Mouse (Mus musculus) T-cell, adult 2 months (primary cell): ENCODE results near the gene Ptprk.

Source experiments
- DNase-seq: peaks from one replicate; pipeline ENCODE4 v3.0.0; 2022; ENCODE audit warnings: low spot score

The Ptprk gene

DNA sequence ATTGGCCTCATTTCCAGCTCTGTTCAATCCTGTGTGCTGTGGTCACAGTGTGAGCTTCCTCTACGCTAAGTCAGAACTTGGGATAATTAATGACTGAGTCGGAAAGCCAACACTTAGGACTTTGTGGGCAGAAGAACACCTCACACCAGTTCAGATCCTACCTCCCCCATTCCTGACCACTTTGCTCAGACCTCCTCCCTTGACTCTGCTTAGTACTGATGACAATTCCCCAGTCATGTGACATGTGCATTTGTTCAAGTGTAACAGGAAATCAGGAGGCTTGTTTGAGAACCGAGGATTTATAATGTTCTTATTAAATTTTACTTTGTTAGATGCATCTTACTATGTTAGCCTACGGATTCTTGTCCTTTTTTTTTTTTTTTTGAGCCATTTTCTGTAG is 224.6 kb downstream of the Ptprk start:
- no peak for DNase-seq

DNA sequence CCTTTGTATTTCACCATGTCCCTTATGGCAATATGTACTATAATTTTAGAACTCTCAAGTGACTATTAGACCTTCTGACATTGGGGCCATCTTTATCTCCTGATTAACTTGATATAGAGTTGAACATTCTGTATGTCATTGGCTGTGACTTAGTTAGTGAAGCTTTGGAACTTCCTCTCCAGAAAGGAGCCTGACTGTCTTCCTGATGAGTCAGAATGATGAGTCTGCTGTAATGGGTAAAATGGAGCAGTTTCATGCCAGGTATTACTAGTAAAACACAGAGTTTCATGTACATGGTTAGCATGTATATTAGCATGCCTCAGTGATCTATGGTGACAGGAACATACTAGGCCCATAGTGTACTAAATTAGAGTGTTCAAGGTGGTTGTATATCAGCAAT is 229.2 kb downstream of the Ptprk start:
- no peak for DNase-seq

DNA sequence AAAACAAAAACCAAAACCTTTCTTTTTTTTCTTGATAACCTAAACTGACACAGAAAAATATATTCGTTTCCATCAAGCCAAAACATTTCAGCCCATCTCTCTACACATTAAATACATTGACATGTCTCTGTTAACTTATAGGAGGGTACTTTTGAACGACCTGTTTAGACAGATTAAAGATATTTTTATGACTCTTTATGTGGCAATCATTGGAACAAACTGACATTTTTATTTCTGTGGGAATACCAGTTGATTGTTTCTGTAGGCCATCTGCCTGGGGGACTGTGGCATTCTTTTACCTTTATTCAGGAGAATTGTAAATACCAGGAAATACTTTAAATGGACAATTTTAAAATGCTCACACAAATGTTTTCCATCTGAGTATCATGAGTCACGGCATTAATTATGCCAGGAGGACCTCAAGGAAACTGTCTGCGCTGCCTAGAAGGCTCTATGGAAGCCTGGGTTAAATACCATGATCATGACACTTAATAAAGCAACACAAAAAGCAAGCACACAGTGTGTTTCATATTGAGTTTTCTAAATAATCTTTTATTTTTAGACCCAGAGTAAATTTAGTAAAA is 229.8 kb downstream of the Ptprk start:
- DNase-seq: no peak

DNA sequence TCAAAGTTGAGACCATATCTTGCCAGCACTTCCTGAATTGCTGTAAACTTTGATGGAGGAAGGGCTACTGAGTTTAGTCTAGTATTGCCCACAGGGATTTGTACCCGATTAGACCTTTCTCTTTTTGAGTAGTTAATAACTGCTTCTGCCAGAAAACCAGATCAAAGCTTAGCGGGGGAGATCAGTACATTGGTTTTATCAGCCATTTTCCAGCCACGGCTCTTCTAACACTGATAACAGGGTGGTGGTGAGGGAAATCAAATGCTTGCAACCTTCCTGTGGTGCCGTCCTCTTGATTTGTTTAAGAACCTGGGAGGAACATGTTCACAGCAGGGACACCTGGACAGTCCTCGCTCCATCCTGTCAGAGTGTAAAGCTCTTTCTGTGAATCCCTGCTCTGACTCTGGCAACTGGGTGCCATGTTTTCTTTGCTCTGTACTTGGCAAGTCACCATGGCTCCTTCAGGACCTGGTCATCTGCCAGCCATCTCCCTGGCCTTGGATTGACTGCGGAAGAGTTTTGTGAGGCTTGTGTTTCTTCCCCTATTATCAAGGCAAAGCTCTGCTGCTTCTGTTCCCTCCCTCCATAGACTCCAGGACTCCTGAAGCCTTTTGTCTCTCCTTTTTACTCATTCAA is 231.9 kb downstream of the Ptprk start:
- DNase-seq: no peak

DNA sequence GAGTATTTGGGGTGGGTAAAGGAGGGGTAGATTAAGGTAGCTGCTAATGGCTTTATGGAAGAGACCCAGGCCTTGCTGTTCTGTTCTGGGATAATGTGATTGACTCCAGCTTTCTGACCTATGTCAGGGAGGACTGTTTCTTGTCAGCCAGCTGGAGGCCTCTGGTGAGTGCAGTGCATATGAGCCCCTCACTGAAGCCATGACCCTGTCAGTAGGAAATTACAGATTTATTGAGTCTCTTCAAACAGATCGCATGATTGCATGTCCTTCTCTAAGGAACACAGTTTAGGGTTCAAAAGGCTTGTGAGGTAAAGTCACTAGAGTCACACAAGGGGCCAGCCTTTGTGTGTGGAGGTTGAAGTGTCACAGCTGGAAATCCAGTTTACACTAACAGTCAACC is 236.7 kb downstream of the Ptprk start:
- no peak for DNase-seq

DNA sequence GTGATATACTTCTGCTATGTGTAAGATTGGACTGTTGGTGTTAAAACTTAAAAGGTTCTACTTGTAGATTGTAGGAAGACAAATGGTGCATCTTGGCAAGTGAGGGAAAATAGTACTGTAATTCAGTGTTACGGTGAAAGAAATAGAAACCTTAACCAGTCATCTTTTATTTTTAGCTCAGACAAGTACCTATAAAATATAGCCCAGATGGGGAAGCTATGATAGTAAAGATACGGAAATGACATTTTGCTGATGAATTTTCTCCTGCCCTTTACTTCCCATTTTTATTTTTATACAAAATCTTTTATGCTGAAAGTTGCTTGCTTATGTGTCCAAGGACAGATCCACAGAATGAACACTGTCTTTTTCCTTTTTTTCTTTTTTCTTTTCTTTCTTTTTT is 248.4 kb downstream of the Ptprk start:
- DNase-seq: no peak

DNA sequence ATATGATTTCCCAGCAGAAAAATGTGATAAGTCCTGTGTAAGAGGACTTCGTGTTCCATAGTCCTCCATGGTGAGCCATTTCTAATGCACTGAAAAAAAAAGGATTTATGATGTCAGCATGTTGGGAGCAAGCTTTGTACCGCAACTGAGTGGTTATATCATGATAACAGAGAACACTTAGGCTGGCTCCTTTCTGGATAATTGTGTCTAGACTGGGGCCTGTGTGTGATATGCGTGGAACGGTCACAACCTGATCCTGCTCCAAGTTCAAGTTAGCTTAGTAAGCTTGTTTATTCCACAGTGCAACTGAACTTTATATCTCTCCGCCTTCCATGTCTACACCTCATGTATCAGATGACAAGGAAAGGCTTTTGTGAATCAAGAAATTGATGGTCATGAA is 260.6 kb downstream of the Ptprk start:
- no peak for DNase-seq

DNA sequence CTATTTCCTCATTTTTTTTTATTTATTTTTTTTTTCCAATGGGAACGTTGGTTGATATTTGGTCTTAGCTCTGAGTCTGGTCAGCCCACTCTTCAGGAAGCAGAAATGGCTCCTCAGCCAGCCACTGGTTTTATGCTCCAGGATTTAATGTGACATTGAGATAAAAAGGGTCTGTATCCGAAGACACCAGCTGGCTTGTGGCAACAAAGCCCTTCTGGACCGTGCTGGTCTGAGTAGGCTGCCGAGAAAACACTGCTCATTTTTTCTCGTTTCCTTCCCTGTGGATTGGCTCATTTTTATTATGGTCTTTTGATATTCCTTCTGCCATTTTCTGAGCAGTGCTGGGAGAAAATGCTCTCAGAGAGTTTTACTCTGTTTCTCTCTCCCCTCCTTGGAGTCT is 263.9 kb downstream of the Ptprk start:
- no peak for DNase-seq

DNA sequence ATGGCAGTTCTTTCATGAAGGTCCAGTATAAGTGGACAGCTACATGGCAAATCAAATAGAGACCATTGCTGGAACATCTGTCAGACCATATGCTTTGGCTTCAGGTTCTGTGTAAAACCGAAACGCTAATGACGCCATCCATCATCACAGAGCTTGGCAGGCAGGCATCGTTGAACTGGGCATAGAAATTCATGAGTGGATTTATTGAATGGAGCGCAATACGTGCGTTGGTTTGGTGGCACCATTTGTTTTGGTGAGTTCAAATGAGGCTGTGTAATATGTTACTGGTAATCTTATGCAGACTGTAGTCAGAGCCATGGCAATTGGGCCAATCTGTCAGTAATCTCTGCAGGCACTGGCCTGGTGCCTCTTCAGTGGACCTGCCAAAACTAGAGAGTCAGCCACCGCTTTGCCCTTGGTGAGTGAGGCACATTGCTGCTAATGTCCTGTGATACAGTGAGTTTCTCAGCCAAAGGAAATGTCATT is 270.6 kb downstream of the Ptprk start:
- no peak for DNase-seq

DNA sequence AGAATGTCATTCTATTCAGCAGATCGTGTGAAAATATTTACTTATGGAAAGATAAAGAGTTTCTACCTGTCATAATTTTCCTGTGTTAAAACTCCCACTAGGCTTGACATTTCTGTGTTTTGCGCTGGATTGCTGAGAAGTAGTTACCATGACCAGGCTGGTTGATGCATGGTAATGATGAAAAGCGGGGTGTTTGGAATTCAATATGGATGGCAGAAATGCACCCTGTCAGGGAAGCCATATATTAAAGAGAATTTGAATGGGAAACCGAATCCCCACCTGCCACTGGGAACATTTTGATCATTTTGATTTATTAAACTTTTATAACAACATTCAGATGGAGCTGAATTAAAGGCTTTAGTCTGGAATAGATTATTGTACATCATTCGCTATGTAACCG is 290.7 kb downstream of the Ptprk start:
- no peak for DNase-seq

DNA sequence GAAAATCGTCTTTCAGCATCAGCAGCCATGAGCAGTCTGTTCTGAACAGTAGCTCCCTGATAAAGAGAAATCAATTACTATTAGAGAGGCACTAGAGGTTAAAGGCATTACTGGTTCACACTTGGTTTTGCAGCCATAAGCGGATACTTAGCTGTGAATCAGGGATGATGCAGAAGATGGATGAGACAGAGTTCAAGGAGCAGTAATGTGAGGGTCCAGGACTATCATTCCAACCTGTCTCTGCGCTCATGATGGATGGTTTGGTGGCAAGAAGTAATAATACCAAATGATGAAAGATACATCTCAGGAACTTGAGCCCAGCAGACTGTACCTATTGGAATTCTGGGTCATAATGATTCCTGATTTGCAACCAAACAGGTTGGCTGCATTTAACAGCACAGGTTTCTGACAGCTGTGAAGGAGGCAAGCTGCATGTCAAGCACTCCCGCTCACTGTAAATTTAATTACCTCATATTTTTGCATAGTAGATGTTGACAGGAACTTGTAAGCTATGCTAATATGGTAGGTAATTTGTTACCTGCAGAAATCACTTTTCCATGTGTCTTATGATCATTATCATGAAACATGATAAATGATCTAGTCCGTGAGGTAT is 291.6 kb downstream of the Ptprk start:
- DNase-seq: no peak

DNA sequence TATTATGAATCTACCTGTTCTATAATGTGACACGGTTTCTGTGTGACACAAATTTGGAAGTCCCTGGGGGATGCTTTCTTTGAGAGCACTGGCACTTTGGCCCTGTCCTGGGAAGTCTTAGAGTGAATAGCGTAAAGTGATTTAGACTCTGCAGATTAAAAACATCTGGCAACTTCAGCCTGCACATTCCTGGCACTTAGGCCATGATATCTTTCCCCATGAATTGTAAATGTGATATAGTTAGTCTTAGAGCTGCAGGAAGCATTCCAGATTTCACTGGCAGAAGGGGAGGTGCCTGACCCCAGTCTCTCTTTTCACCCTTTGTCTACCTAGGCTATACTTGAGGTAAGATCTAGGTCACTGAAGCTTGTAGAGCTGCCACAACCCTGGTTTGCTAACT is 295.2 kb downstream of the Ptprk start:
- DNase-seq: no peak

DNA sequence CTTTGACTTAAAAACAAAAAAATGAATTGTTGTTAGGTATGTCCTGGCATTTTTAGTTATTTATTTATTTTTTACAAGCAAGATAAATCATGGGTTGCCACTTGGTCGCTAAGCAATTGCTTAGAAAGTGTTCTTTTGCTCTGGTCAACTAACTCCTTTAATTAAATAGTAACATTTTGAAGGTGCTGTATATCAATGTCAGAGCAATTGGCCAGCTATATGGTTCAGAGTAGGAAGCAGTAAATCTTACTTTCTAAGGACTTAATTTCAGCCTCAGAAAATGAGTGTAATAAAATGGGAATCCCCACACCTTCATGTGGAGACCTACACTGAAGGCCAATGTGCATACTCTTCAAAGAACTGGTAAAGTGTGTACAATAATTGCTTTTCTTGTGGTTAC is 300.3 kb downstream of the Ptprk start:
- no peak for DNase-seq

DNA sequence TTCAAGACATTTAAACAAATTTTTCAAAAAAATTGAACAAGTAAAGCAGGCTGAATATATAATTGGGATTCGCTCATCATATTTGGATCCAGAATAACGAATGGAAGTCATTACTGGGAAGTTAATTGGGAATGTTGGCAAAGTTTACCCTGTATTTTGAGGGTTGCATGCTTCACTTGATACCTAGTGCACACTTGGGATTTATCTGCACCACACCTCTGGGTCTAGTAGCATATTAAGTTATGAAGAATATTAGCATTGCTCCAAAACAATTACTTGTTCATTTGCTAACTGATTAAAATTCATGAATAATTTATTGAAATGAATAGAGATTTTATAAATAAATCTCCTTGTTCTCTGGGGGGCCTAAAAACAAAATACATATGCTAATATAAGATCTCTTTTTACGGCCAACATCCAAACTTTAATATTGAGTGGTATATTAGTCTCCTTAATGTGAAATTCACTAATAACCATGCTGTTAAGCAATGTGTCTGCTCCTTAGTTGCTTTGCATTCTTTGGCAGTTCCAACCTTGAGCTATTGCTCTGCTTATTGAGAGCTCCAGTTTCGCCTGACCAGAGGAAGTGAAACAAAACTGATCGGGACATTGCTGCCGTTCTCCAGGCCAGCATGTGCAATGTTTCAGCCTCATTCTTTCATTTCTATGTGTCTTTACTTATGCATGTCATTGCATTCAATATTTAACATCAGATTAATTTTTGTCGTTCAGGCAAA is 305.3 kb downstream of the Ptprk start:
- DNase-seq: no peak

DNA sequence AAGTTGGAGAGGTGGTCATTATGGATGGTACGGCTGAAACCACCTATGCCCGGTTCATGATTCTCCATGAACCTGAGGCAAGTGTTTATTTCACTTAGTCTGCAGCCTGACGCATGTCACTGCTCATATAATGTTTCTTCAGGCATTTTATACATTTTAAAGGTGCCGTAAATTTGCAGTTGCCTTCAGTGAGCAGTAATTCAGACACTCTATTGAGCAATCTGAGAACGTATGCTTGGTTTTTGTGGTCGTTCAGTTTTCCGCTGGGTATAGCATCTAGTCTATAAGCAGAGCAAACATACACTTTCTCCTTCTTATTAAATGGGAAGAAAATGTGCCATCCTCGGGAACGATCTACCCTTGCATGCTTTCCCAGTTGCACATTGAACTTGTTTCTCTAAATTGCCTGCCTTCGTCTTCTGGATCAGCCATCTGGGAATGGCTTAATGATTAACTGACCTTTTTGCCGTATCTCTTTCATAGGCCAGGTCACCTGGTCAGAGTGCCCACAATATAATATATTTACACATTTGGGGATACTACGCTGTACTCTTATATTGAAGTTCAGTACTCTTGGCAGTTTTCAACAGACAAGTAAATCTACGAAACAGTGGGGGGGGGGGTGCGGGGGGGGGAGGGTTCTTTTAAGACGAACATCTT is 313.1 kb downstream of the Ptprk start:
- DNase-seq: no peak

DNA sequence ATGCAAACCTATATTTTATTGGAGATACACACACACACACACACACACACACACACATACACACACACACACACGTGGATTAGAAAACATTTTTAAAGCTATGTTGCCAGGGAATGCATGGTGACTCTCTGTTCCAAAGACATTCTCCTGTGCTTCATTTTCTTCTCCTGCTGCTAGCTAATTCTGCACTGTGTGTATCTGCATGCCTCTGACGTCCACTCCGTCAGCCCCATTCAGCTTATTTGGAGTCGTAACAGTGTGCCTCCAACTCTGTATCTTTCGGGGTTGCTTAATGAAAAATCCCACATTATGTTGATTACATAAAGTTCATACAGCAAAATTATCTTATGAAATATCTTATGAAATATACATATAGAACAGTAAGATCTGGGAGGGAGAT is 316.5 kb downstream of the Ptprk start:
- DNase-seq: no peak

DNA sequence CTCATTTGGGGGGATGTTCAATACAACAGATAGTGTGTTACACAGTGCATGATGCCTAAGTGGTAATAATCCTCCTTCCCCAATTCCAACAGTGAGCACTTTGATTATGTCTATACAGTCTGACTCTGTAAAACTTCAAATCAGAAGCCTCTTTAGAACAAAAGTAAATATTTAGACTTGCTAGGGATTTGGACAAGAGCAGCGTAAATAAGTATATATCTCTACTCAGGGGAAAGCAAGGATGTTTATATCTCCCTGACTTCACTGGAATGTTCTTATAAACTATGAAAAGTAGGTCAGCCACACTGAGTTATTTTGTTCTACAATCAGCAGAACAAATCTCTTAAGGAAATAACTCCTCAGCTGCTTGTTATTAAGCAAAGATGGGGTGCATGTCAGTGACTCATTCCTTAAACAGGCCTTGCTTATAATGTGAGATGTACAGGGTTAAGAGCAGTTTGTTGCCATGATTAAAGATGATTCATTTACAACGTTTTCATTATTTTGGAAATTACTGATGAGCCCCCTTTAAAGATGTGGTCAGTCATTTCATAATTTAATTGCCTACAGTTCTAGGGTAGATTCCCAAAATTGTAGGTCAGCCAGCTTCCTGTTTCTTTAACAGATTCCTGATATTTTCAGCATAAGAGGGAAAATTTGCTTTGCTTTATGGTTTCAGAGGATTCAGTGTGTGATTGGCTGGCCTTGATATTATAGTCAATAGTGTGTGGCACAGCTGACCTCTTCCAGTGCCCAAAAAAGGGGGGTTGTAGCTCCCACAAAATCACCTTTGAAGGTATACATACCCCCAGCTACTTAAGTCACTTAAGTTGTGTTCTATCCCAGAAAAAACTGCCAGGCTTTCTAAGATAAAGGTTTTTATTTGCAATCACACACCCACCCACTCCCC is 321.2 kb downstream of the Ptprk start:
- no peak for DNase-seq

DNA sequence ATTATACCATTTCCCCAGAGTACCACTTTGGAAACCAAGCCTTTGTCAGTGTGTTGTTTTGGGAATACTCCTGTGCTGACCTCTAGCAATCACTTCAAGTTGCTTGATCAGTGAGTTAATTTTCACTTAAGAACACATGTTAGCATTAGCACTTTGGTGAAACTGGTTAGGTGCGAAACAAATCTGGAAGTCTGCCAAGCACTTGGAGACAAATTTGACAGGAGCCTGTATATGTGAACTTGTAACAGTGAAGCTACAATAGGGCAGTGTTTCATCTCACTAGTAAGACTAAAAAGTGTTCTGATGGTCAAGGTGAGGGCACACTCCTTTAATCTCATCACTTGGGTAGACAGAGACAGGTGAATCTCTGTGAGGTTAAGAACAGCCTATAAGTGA is 321.9 kb downstream of the Ptprk start:
- DNase-seq: no peak

DNA sequence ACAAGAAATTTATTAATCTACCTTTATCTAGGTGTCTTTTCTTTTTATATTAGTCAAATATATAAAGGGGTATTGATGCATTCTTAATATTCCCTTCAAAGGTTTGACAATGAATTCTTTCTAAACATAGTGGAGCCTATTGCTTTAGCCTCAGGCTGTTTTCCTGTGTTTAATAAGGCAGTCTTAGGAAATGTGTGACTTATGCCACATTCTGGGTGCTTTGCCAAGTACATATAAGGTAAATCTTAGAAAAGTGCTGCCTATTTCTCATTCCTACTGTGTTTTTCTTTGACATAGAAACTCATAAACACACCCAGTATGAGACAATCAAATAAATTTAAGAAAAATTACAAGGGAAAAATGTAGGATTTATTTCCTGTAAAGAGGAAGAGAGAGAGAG is 327.2 kb downstream of the Ptprk start:
- DNase-seq: no peak

DNA sequence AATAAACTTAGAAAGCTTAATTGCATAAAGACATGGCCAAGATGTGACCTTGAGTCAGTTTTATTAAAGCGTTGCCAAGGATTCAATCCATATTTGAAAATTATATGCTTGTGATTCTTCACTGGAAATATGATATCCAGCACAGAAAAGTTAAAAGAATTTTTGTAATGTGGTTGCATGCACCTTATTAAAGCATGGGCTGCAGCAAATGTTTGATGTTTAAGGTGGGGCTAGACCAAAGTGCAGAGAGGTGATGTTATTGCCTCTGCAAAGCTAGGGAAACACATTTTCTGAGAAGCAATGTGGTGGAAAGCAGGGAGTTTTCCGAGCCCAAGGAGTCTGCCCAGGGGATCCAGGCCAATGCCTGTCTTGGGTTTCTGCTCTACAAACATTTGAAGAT is 334.4 kb downstream of the Ptprk start:
- no peak for DNase-seq

DNA sequence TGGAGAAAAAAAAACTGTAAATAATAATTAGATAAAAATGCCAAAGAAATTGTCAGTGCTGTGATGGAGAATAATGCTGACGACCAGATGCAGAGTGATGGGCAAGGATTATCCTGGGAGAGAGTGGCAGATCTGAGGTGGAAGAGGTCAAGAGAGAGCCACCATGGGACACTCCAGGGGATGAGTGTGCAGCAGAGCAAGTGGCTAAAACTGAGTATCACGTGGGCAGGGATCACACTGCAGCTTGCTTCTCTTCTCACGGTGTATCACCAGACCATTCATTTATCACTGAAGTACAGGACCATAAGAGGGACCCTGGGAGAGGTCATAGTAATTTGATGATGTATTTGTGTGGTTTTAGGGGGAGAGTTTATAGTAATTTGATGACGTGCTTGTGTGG is 340.2 kb downstream of the Ptprk start:
- DNase-seq: no peak

DNA sequence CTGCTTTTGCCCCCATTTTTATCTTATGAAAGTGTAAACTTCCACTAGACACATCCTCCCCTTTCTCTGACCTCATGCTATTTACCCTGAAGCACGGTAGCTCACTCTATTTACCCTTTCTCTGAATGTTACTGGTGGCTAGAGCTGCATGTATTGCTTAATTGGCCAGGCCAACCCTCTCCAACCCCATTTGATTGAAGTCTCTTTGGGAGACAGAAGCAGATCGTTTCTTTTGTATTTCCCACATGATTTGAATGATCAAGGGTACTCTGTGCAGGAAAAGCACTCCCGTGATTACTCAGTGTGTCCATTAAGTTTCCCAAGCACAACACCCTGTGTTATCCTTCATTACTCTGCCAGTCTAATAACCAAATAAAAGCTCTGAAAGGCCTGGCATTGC is 348.0 kb downstream of the Ptprk start:
- no peak for DNase-seq
